Mouse (Mus musculus) cerebellum, adult 9-10 months (tissue): Measurements from ENCODE around the gene Speg.
A peak's percentile ranks its signal among the peaks of the same experiment; 100 is the strongest.

Source experiments
- DNase-seq: peaks from one replicate; pipeline ENCODE4 v3.0.0; 2022

Speg gene

GRCm38 (mm10) chr1:75374950-75375936 lies at the start of gene Speg:
Speg (plus strand) TSS chr1:75375297.
- DNase-seq = no peak

- DNase-seq = no peak
These were observed 47.6 kb upstream of the Speg start for GRCm38 (mm10) chr1:75327461-75327860.

- DNase-seq = no peak
These were observed 43.8 kb upstream of the Speg start for GRCm38 (mm10) chr1:75331271-75331670.

GRCm38 (mm10) chr1:75336461-75336860 lies 38.6 kb upstream of the Speg start:
- DNase-seq = no peak

GRCm38 (mm10) chr1:75337097-75337496 lies 38.0 kb upstream of the Speg start:
- no peak for DNase-seq

- DNase-seq = no peak
These were observed 36.9 kb upstream of the Speg start for GRCm38 (mm10) chr1:75338091-75338694.

GRCm38 (mm10) chr1:75339337-75339736 lies 35.8 kb upstream of the Speg start:
- no peak for DNase-seq

GRCm38 (mm10) chr1:75340519-75340918 lies 34.6 kb upstream of the Speg start:
- no peak for DNase-seq

GRCm38 (mm10) chr1:75342874-75343416 lies 32.2 kb upstream of the Speg start:
- DNase-seq = peak; percentile 93

GRCm38 (mm10) chr1:75344291-75345035 lies 30.6 kb upstream of the Speg start:
- DNase-seq = no peak

- no peak for DNase-seq
These were observed 29.8 kb upstream of the Speg start for GRCm38 (mm10) chr1:75345036-75345935.

- no peak for DNase-seq
These were observed 27.8 kb upstream of the Speg start for GRCm38 (mm10) chr1:75347279-75347678.

- DNase-seq = no peak
These were observed 25.8 kb upstream of the Speg start for GRCm38 (mm10) chr1:75349275-75349674.

- DNase-seq = peak; percentile 74
These were observed 17.8 kb upstream of the Speg start for GRCm38 (mm10) chr1:75357261-75357660.

GRCm38 (mm10) chr1:75358009-75358408 lies 17.1 kb upstream of the Speg start:
- DNase-seq = no peak

GRCm38 (mm10) chr1:75359346-75359745 lies 15.8 kb upstream of the Speg start:
- peak; percentile 29 for DNase-seq

- peak; percentile 42 for DNase-seq
These were observed 14.7 kb upstream of the Speg start, which contains the start of gene Des for GRCm38 (mm10) chr1:75360112-75361031. Des (plus strand) TSS chr1:75360329.

GRCm38 (mm10) chr1:75361123-75361522 lies 14.0 kb upstream of the Speg start:
- DNase-seq = no peak

GRCm38 (mm10) chr1:75361750-75362149 lies 13.3 kb upstream of the Speg start:
- peak; percentile 26 for DNase-seq

GRCm38 (mm10) chr1:75363868-75364267 lies 11.2 kb upstream of the Speg start:
- no peak for DNase-seq
